Mouse (Mus musculus): ENCODE measurements around the gene Mapk8.

Gene Mapk8

GRCm38 (mm10) chr14:33398065-33398860 is 48.7 kb downstream of the Mapk8 start:
- DNase-seq = no peak

- DNase-seq = no peak
Measured at GRCm38 (mm10) chr14:33380830-33381457, 66.0 kb downstream of the Mapk8 start.

- no peak for DNase-seq
Measured at GRCm38 (mm10) chr14:33378723-33379122, 68.2 kb downstream of the Mapk8 start.

GRCm38 (mm10) chr14:33377211-33377610 is 69.7 kb downstream of the Mapk8 start:
- DNase-seq = no peak

GRCm38 (mm10) chr14:33374089-33374488 is 72.9 kb downstream of the Mapk8 start:
- DNase-seq = no peak

GRCm38 (mm10) chr14:33373271-33373670 is 73.7 kb downstream of the Mapk8 start:
- no peak for DNase-seq

- peak; percentile 76 to 78 for DNase-seq
Measured at GRCm38 (mm10) chr14:33371248-33371647, 75.7 kb downstream of the Mapk8 start.

- DNase-seq = peak in 1 of 2 experiments; percentile 49
Measured at GRCm38 (mm10) chr14:33370056-33370455, 76.9 kb downstream of the Mapk8 start.

- DNase-seq = no peak
Measured at GRCm38 (mm10) chr14:33369375-33369774, 77.6 kb downstream of the Mapk8 start.

GRCm38 (mm10) chr14:33366891-33367777 is 79.8 kb downstream of the Mapk8 start:
- no peak for DNase-seq

- DNase-seq = no peak
Measured at GRCm38 (mm10) chr14:33364061-33364460, 82.9 kb downstream of the Mapk8 start.

- no peak for DNase-seq
Measured at GRCm38 (mm10) chr14:33363611-33364010, 83.3 kb downstream of the Mapk8 start.

GRCm38 (mm10) chr14:33362807-33363206 is 84.2 kb downstream of the Mapk8 start:
- no peak for DNase-seq

GRCm38 (mm10) chr14:33362122-33362521 is 84.8 kb downstream of the Mapk8 start:
- no peak for DNase-seq

- peak in 1 of 2 experiments; percentile 20 for DNase-seq
Measured at GRCm38 (mm10) chr14:33361546-33361945, 85.4 kb downstream of the Mapk8 start.

- DNase-seq = peak in 1 of 2 experiments; percentile 39
Measured at GRCm38 (mm10) chr14:33358891-33359290, 88.1 kb downstream of the Mapk8 start.

GRCm38 (mm10) chr14:33357600-33358368 is 89.2 kb downstream of the Mapk8 start:
- DNase-seq = peak in 1 of 2 experiments; percentile 25

GRCm38 (mm10) chr14:33355276-33355675 is 91.7 kb downstream of the Mapk8 start:
- peak in 1 of 2 experiments; percentile 21 for DNase-seq

GRCm38 (mm10) chr14:33352890-33353289 is 94.1 kb downstream of the Mapk8 start:
- DNase-seq = peak in 1 of 2 experiments; percentile 45

GRCm38 (mm10) chr14:33351984-33352722 is 94.8 kb downstream of the Mapk8 start:
- DNase-seq = peak; percentile 45 to 52

GRCm38 (mm10) chr14:33351019-33351418 is 95.9 kb downstream of the Mapk8 start:
- peak; percentile 57 to 85 for DNase-seq

GRCm38 (mm10) chr14:33348146-33348545 is 98.8 kb downstream of the Mapk8 start:
- peak; percentile 34 to 60 for DNase-seq
